Mouse (Mus musculus): ENCODE measurements around the gene Hapln4. TPM values are rescaled to one million over a fixed set of nuclear protein-coding genes. Genes with fewer than 3 reads are reported as not detected.
A peak's percentile ranks its signal among the peaks of the same experiment; 100 is the strongest.

The Hapln4 gene
- polyA plus RNA-seq, 1 experiment from 2014 or later, result 0.89 TPM

GRCm38 (mm10) chr8:70087836-70088650 is 4.8 kb downstream of the Hapln4 start:
- Histone ChIP-seq H3K9me3 (replicated peaks; ENCODE audit: control insufficient read depth, low read length, poor library complexity, severe bottlenecking) (no peaks in the 10 kb centered on the region), H3K36me3 (ENCODE audit: control insufficient read depth, insufficient read depth, low read length) (no peaks in the 10 kb centered on the region), H3K27ac (ENCODE audit: low read length) (no peak overlapping the region), H3K4me2 (ENCODE audit: low read length) (peak overlapping the region; percentile 69), H3K4me3 (ENCODE audit: low read depth, low read length) (peak overlapping the region; percentile 38), H3K27me3 (ENCODE audit: control insufficient read depth, insufficient read depth, low read depth, low read length) (peaks cover 36% of the 10 kb centered on the region), H3K4me1 (ENCODE audit: control insufficient read depth, insufficient read depth, low read length) (peaks cover 43% of the 10 kb centered on the region), H3K9ac (ENCODE audit: low read depth, low read length) (peak overlapping the region; percentile 42)
- peak; percentile 69 for ATAC-seq
- 3% methylated on average over 56 of the region's 56 CpGs for WGBS

DNA sequence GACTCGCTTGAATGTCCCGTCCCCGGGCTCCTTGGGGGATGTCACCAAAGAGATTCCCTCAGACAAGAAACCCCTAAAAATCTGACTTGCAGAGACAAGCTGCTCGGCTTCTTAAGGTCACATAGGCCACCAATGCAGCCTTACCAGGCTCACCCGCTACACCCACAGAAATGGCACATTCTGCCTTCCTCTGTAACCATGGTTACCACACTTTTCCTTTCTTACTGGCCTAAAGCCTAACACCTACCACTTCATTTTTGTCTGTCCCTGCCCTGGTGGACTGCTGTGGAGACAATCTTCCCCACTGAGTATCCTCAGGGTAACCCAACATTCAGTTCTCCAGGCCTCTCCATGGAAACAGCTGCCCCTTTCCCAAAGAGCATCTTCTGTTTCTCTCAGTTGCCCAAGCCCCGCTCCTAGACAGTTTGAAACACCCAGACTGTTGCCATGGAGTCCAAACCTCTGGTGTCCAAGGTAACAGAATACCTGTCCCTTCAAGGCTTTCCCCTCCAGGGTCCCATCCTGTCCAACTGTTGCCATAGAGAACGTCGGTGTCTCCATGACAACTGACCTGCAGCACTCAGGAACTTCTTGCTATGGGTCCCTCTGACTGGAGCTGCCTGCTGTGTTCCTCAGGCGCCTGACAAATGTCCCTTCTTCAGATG is 6.2 kb downstream of the Hapln4 start:
- H3K27me3 ChIP-seq (ENCODE audit: control insufficient read depth, insufficient read depth, low read depth, low read length), result peaks cover 33% of the 10 kb centered on the region
- peak; percentile 38 for ATAC-seq

GRCm38 (mm10) chr8:70092786-70093185 is 9.5 kb downstream of the Hapln4 start:
- no peak for ATAC-seq
- peaks cover 23% of the 10 kb centered on the region for H3K4me1 ChIP-seq (ENCODE audit: control insufficient read depth, insufficient read depth, low read length)
- H3K27ac ChIP-seq (ENCODE audit: low read length), result no peak overlapping the region
- H3K4me3 ChIP-seq (ENCODE audit: low read depth, low read length), result no peak overlapping the region
- WGBS, result 61% methylated on average over 8 of the region's 8 CpGs
- peaks cover 3% of the 10 kb centered on the region for H3K27me3 ChIP-seq (ENCODE audit: control insufficient read depth, insufficient read depth, low read depth, low read length)
- no peak overlapping the region for H3K9ac ChIP-seq (ENCODE audit: low read depth, low read length)
- peaks cover 34% of the 10 kb centered on the region for H3K36me3 ChIP-seq (ENCODE audit: control insufficient read depth, insufficient read depth, low read length)
- H3K9me3 ChIP-seq (replicated peaks; ENCODE audit: control insufficient read depth, low read length, poor library complexity, severe bottlenecking), result no peaks in the 10 kb centered on the region
- H3K4me2 ChIP-seq (ENCODE audit: low read length), result no peak overlapping the region

More for the DNA sequence above, 6.2 kb downstream of the Hapln4 start:
- Histone ChIP-seq H3K9ac (ENCODE audit: low read depth, low read length) (peak overlapping the region; percentile 30; the same call in 1 of the 2 replicates), H3K36me3 (ENCODE audit: control insufficient read depth, insufficient read depth, low read length) (peaks cover 6% of the 10 kb centered on the region; the same call in 1 of the 2 replicates), H3K27ac (ENCODE audit: low read length) (peak overlapping the region; percentile 63), H3K4me3 (ENCODE audit: low read depth, low read length) (no peak overlapping the region), H3K9me3 (replicated peaks; ENCODE audit: control insufficient read depth, low read length, poor library complexity, severe bottlenecking) (no peaks in the 10 kb centered on the region), H3K4me2 (ENCODE audit: low read length) (peak overlapping the region; percentile 12; the same call in 1 of the 2 replicates), H3K4me1 (ENCODE audit: control insufficient read depth, insufficient read depth, low read length) (peaks cover 31% of the 10 kb centered on the region)
- 30% methylated on average over 9 of the region's 9 CpGs for WGBS

- no peaks in the 10 kb centered on the region for H3K4me1 ChIP-seq (ENCODE audit: control insufficient read depth, insufficient read depth, low read length)
- no peak overlapping the region for H3K4me2 ChIP-seq (ENCODE audit: low read length)
- no peaks in the 10 kb centered on the region for H3K27me3 ChIP-seq (ENCODE audit: control insufficient read depth, insufficient read depth, low read depth, low read length)
- H3K27ac ChIP-seq (ENCODE audit: low read length), result no peak overlapping the region
- H3K36me3 ChIP-seq (ENCODE audit: control insufficient read depth, insufficient read depth, low read length), result peaks cover 75% of the 10 kb centered on the region
- no peak overlapping the region for H3K9ac ChIP-seq (ENCODE audit: low read depth, low read length)
- no peaks in the 10 kb centered on the region for H3K9me3 ChIP-seq (replicated peaks; ENCODE audit: control insufficient read depth, low read length, poor library complexity, severe bottlenecking)
- WGBS, result 84% methylated on average over 8 of the region's 8 CpGs
- no peak overlapping the region for H3K4me3 ChIP-seq (ENCODE audit: low read depth, low read length)
- no peak for ATAC-seq
Observed at GRCm38 (mm10) chr8:70099276-70099675, 16.0 kb downstream of the Hapln4 start.

DNA sequence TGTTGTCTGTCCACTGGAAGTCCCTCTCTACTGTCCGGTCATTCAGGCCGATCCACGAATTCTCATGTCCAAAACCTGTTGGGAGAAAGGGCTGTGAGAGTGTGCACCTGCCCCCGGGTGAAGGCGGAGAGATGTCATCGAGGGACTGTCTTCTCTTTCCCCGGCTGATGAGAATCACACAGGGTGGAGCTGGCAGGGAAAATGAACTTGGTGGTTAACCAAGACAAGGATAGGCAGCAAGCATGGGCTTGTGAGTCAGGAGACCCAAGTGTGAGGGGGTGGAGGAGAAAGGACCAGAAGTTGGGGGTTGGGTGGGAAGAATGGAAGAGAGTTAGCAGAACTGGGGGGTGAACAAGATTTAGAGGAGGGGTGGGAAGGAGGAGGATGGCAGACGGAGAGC is 17.0 kb downstream of the Hapln4 start:
- no peak overlapping the region for H3K4me2 ChIP-seq (ENCODE audit: low read length)
- ATAC-seq, result no peak
- H3K27ac ChIP-seq (ENCODE audit: low read length), result no peak overlapping the region
- H3K9me3 ChIP-seq (replicated peaks; ENCODE audit: control insufficient read depth, low read length, poor library complexity, severe bottlenecking), result no peaks in the 10 kb centered on the region
- H3K27me3 ChIP-seq (ENCODE audit: control insufficient read depth, insufficient read depth, low read depth, low read length), result no peaks in the 10 kb centered on the region
- H3K9ac ChIP-seq (ENCODE audit: low read depth, low read length), result no peak overlapping the region
- 0 out of 2 replicates have a peak, but pooled peaks cover 4% of the 10 kb centered on the region for H3K4me1 ChIP-seq (ENCODE audit: control insufficient read depth, insufficient read depth, low read length)
- H3K36me3 ChIP-seq (ENCODE audit: control insufficient read depth, insufficient read depth, low read length), result peaks cover 71% of the 10 kb centered on the region
- WGBS, result 91% methylated on average over 8 of the region's 8 CpGs
- no peak overlapping the region for H3K4me3 ChIP-seq (ENCODE audit: low read depth, low read length)

GRCm38 (mm10) chr8:70104506-70104905 is 21.2 kb downstream of the Hapln4 start:
- 22% methylated on average over 6 of the region's 6 CpGs for WGBS
- Histone ChIP-seq H3K9me3 (replicated peaks; ENCODE audit: control insufficient read depth, low read length, poor library complexity, severe bottlenecking) (no peaks in the 10 kb centered on the region), H3K27ac (ENCODE audit: low read length) (no peak overlapping the region), H3K4me1 (ENCODE audit: control insufficient read depth, insufficient read depth, low read length) (0 out of 2 replicates have a peak, but pooled peaks cover 4% of the 10 kb centered on the region), H3K4me3 (ENCODE audit: low read depth, low read length) (no peak overlapping the region), H3K27me3 (ENCODE audit: control insufficient read depth, insufficient read depth, low read depth, low read length) (no peaks in the 10 kb centered on the region), H3K4me2 (ENCODE audit: low read length) (no peak overlapping the region), H3K36me3 (ENCODE audit: control insufficient read depth, insufficient read depth, low read length) (peaks cover 63% of the 10 kb centered on the region), H3K9ac (ENCODE audit: low read depth, low read length) (no peak overlapping the region)
- no peak for ATAC-seq

DNA sequence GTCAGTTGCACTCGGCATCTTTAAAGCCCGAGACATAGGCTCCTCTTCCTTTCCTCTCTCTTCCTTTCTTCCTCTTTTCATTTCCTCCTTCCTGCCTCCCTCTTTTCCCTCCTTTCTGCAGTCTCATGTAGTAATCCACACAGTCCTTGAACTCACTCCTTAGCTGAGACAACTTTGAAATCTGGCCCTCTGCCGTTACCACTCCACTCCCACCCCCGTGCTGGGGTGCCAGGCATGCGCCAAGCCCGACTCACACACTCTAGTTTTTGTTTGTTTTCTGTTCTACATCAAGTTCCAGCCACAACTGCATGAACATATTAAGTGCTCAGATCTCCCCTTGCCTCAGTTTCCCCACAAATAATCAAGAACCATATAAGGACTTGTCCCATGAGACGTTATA is 21.7 kb downstream of the Hapln4 start:
- 0 out of 2 replicates have a peak, but pooled peaks cover 4% of the 10 kb centered on the region for H3K4me1 ChIP-seq (ENCODE audit: control insufficient read depth, insufficient read depth, low read length)
- H3K27me3 ChIP-seq (ENCODE audit: control insufficient read depth, insufficient read depth, low read depth, low read length), result no peaks in the 10 kb centered on the region
- H3K4me2 ChIP-seq (ENCODE audit: low read length), result no peak overlapping the region
- H3K9me3 ChIP-seq (replicated peaks; ENCODE audit: control insufficient read depth, low read length, poor library complexity, severe bottlenecking), result no peaks in the 10 kb centered on the region
- H3K9ac ChIP-seq (ENCODE audit: low read depth, low read length), result no peak overlapping the region
- no peak for ATAC-seq
- H3K4me3 ChIP-seq (ENCODE audit: low read depth, low read length), result no peak overlapping the region
- peaks cover 63% of the 10 kb centered on the region for H3K36me3 ChIP-seq (ENCODE audit: control insufficient read depth, insufficient read depth, low read length)
- WGBS, result 77% methylated on average over 7 of the region's 7 CpGs
- no peak overlapping the region for H3K27ac ChIP-seq (ENCODE audit: low read length)

DNA sequence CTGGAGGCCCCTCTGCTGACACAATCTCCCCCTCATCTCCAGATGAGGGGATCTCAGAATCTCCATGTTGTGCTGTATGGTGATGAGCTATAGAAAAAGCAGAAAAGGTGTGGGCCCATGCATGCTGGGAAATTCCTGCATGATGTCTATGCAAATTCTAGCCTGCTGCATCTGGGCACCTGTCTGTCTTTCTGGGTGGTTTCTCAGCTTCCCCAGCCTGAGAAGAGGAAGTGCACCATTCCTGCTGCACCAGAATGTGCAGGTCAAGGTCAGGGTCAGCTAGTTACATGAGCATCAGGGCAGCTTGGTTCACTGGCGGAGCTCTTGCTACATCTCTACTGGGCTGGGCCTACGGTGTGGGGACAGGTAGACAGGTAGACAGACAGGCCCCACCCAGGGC is 27.2 kb downstream of the Hapln4 start:
- no peak overlapping the region for H3K27ac ChIP-seq (ENCODE audit: low read length)
- H3K9ac ChIP-seq (ENCODE audit: low read depth, low read length), result no peak overlapping the region
- no peaks in the 10 kb centered on the region for H3K27me3 ChIP-seq (ENCODE audit: control insufficient read depth, insufficient read depth, low read depth, low read length)
- no peak overlapping the region for H3K4me3 ChIP-seq (ENCODE audit: low read depth, low read length)
- WGBS, result 94% methylated on average over 2 of the region's 2 CpGs
- peaks cover 10% of the 10 kb centered on the region for H3K4me1 ChIP-seq (ENCODE audit: control insufficient read depth, insufficient read depth, low read length)
- no peak overlapping the region for H3K4me2 ChIP-seq (ENCODE audit: low read length)
- no peak for ATAC-seq
- no peaks in the 10 kb centered on the region for H3K9me3 ChIP-seq (replicated peaks; ENCODE audit: control insufficient read depth, low read length, poor library complexity, severe bottlenecking)
- H3K36me3 ChIP-seq (ENCODE audit: control insufficient read depth, insufficient read depth, low read length), result peaks cover 61% of the 10 kb centered on the region

All from midbrain, embryonic 16.5 days (tissue).